Comparison of ENCODE assay signal across 8 mouse cellular contexts in the genomic region with DNA sequence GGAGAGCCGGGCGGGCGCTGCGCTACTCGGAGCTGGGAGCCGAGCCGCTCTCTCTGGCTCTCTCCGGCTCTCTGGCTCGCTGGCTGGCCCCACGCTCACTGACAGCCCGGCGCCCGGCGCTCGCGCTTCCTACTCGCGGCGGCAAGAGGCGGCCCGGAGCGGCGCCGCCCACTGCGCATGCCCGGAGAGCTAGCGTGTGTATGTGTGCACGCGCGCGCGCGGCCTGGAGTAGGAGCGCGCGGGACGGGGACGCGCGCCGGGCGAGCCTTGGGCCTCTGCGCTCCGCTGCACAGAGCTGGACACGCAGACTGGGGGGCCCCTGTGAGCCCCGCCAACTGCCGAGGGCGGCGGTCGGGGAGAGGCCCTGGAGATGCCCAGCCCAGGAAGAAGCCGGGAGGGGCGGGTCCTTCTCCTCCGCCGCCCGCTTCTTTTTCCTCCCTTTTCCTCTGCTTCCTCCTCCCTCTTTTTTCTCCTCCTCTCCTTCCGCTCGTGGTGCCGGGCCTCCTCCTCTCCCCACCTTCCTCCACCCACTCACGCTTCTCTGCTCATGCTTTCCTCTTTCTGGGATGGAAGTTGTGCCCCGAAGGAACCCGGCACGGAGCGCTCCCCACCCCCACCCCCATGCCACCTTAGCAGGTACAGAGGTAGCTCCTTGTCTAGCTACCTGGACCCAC. TPM values are rescaled to one million over a fixed set of nuclear protein-coding genes. Genes with fewer than 3 reads are reported as not detected.
DNase-seq lines count a peak whose midpoint lies in the region; ATAC-seq lines count a peak whose summit lies in the region.

Prkca (minus strand) TSS at position 140 of the 674 bp plus-strand sequence.

- peaks cover 53% of the 10 kb centered on the region for H3K27me3 ChIP-seq in limb, embryonic 10.5 days (ENCODE audit: low read depth, poor library complexity, severe bottlenecking)
- peaks cover 26% of the 10 kb centered on the region for H3K27me3 ChIP-seq in midbrain, embryonic 12.5 days

- H3K9ac ChIP-seq in midbrain, embryonic 12.5 days (replicated peaks), result peak within 1 kb of the TSS; percentile 78

- WGBS in limb, embryonic 10.5 days, result under 1% methylated on average over 62 of the region's 63 CpGs
- under 1% methylated on average over 63 of the region's 63 CpGs for WGBS in midbrain, embryonic 12.5 days

- H3K27ac ChIP-seq in limb, embryonic 10.5 days, result peak within 1 kb of the TSS; percentile 93
- H3K27ac ChIP-seq in midbrain, embryonic 12.5 days (replicated peaks), result peak within 1 kb of the TSS; percentile 87

- no peaks in the 10 kb centered on the region for H3K9me3 ChIP-seq in limb, embryonic 10.5 days (replicated peaks)
- no peaks in the 10 kb centered on the region for H3K9me3 ChIP-seq in midbrain, embryonic 12.5 days

- H3K36me3 ChIP-seq in limb, embryonic 10.5 days, result no peaks in the 10 kb centered on the region
- no peaks in the 10 kb centered on the region for H3K36me3 ChIP-seq in midbrain, embryonic 12.5 days

- peak; percentile 96 for ATAC-seq in midbrain, embryonic 12.5 days (ENCODE audit: low FRiP score, low read depth)
- no peak for ATAC-seq in erythroid progenitor cell, adult 5-6 weeks (replicated peaks; ENCODE audit: low FRiP score, poor library complexity, severe bottlenecking)

- DNase-seq in adrenal gland, postnatal 14 days, result peak; percentile 96
- peak; percentile 91 for DNase-seq in embryo, embryonic 9.5 days (ENCODE audit: extremely low spot score)
- DNase-seq in heart, adult 18-20 months, result peak; percentile 94
- DNase-seq in kidney, adult 18-20 months, result peak; percentile 95
- DNase-seq in limb, embryonic 10.5 days (ENCODE audit: low spot score), result peak; percentile 95
- peak; percentile 96 for DNase-seq in skeletal muscle tissue, adult 2 months (ENCODE audit: low read depth, low spot score)

- peaks cover 20% of the 10 kb centered on the region for H3K4me1 ChIP-seq in limb, embryonic 10.5 days
- H3K4me1 ChIP-seq in midbrain, embryonic 12.5 days, result peaks cover 18% of the 10 kb centered on the region

- H3K4me2 ChIP-seq in midbrain, embryonic 12.5 days (replicated peaks), result peak within 1 kb of the TSS; percentile 100

- H3K4me3 ChIP-seq in limb, embryonic 10.5 days, result peak within 1 kb of the TSS; percentile 83
- peak within 1 kb of the TSS; percentile 78 for H3K4me3 ChIP-seq in midbrain, embryonic 12.5 days

RNA-seq across cellular contexts. Expression of gene Prkca, which starts in this region (rescaled TPM):
- total RNA-seq in adrenal gland, postnatal 14 days (2021), result 9.3 and 15.9 TPM in 2 replicates
- 10 to 100 TPM; 35.5 to 36.3 TPM for total RNA-seq in heart, adult 18-20 months (2021)
- polyA plus RNA-seq in limb, embryonic 10.5 days (2016; fragmentation: Nextera tagmentation; extraction: Ambion mirVana), result 2.5 and 3.7 TPM in 2 replicates
- 5.1 and 5.4 TPM in 2 replicates for polyA plus RNA-seq in midbrain, embryonic 12.5 days (2016; fragmentation: Nextera tagmentation; extraction: Ambion mirVana)
- 2.9 and 14.3 TPM in 2 replicates for total RNA-seq in erythroid progenitor cell, adult 5-6 weeks (2015; ENCODE audit: low replicate concordance)
- total RNA-seq in erythroid progenitor cell, adult 5-6 weeks (2017; ENCODE audit: low replicate concordance), result 0.30 and 0.77 TPM in 2 replicates
